Mouse (Mus musculus) c-Kit-negative CD71-positive TER-119-positive erythroid progenitor cells, embryonic 14.5 days (primary cell): ENCODE data around the gene Marc2.
A peak's percentile ranks its signal among the peaks of the same experiment; 100 is the strongest.

Experiments used
- DNase-seq: peaks from one replicate; pipeline ENCODE4 v3.0.0-alpha.2; 2013; ENCODE audit warnings: low read depth, low spot score

The Marc2 gene

GRCm38 (mm10) chr1:184808418-184809012 lies 37.7 kb downstream of the Marc2 start:
- DNase-seq, result no peak

GRCm38 (mm10) chr1:184807627-184808417 lies 38.4 kb downstream of the Marc2 start:
- DNase-seq, result no peak

- DNase-seq, result no peak
Measured at GRCm38 (mm10) chr1:184807123-184807522, 39.1 kb downstream of the Marc2 start.

GRCm38 (mm10) chr1:184805749-184806148 lies 40.5 kb downstream of the Marc2 start:
- DNase-seq, result no peak

GRCm38 (mm10) chr1:184793163-184793876 lies 52.9 kb downstream of the Marc2 start:
- no peak for DNase-seq

- peak; percentile 44 for DNase-seq
Measured at GRCm38 (mm10) chr1:184791109-184791508, 55.1 kb downstream of the Marc2 start.

GRCm38 (mm10) chr1:184786376-184787151 lies 59.7 kb downstream of the Marc2 start:
- DNase-seq, result peak; percentile 19

- no peak for DNase-seq
Measured at GRCm38 (mm10) chr1:184783641-184784040, 62.6 kb downstream of the Marc2 start.

- no peak for DNase-seq
Measured at GRCm38 (mm10) chr1:184782161-184782513, 64.1 kb downstream of the Marc2 start.

GRCm38 (mm10) chr1:184781286-184782160 lies 64.7 kb downstream of the Marc2 start:
- no peak for DNase-seq

GRCm38 (mm10) chr1:184778157-184778556 lies 68.1 kb downstream of the Marc2 start:
- DNase-seq, result no peak

GRCm38 (mm10) chr1:184777061-184777795 lies 69.0 kb downstream of the Marc2 start:
- DNase-seq, result no peak

- no peak for DNase-seq
Measured at GRCm38 (mm10) chr1:184775289-184775688, 71.0 kb downstream of the Marc2 start.

- DNase-seq, result no peak
Measured at GRCm38 (mm10) chr1:184771891-184772249, 74.4 kb downstream of the Marc2 start.

- peak; percentile 34 for DNase-seq
Measured at GRCm38 (mm10) chr1:184771202-184771890, 74.9 kb downstream of the Marc2 start.

- DNase-seq, result no peak
Measured at GRCm38 (mm10) chr1:184763866-184764265, 82.4 kb downstream of the Marc2 start.
